ENCODE assay signal across 8 mouse cellular contexts in genomic region chr17:35240384-35241304, GRCm38 (mm10). TPM values are rescaled to one million over a fixed set of nuclear protein-coding genes. Genes with fewer than 3 reads are reported as not detected.
DNase-seq lines count a peak whose midpoint lies in the region; ATAC-seq and TF ChIP-seq lines count a peak whose summit lies in the region.

No protein-coding gene starts in this region.

- TF ChIP-seq CTCF in olfactory bulb, adult 2 months (IDR thresholded peaks at IDR 0.05; ENCODE audit: insufficient read depth, low read depth, low read length): no peak

- WGBS in forebrain, embryonic 14.5 days: 26% methylated on average over 12 of the region's 12 CpGs
- WGBS in olfactory bulb, adult 2 months: 19% methylated on average over 12 of the region's 12 CpGs

- H3K27ac ChIP-seq in forebrain, embryonic 14.5 days (ENCODE audit: low read depth, low read length): peak overlapping the region; percentile 98
- peak overlapping the region; percentile 95 for H3K27ac ChIP-seq in olfactory bulb, adult 2 months (ENCODE audit: insufficient read depth, low read depth, low read length)

- peaks cover 28% of the 10 kb centered on the region for H3K4me1 ChIP-seq in forebrain, embryonic 14.5 days (ENCODE audit: control insufficient read depth, insufficient read depth, low read length)
- H3K4me1 ChIP-seq in olfactory bulb, adult 2 months (ENCODE audit: control insufficient read depth, insufficient read depth, low read length): peaks cover 27% of the 10 kb centered on the region

- DNase-seq in cerebellum, adult 11-12 months: peak; percentile 68
- DNase-seq in cerebellum, adult 9-10 months: no peak
- peak; percentile 23 for DNase-seq in 3T3-L1 (ENCODE audit: low read depth, low spot score)
- DNase-seq in forebrain, embryonic 14.5 days (ENCODE audit: low spot score): no peak
- DNase-seq in kidney, postnatal 25 days: peak; percentile 38 to 73
- DNase-seq in frontal cortex, postnatal 14 days (ENCODE audit: low spot score in 2 of 2): no peak

- peaks cover 28% of the 10 kb centered on the region for H3K36me3 ChIP-seq in forebrain, embryonic 14.5 days (ENCODE audit: control insufficient read depth, insufficient read depth, low read length)

- H3K4me3 ChIP-seq in forebrain, embryonic 14.5 days (ENCODE audit: low read depth, low read length): peak overlapping the region; percentile 100
- H3K4me3 ChIP-seq in olfactory bulb, adult 2 months (ENCODE audit: insufficient read depth, low read depth, low read length): peak overlapping the region; percentile 47

- peak overlapping the region; percentile 100; the same call in 1 of the 2 replicates for H3K9ac ChIP-seq in forebrain, embryonic 14.5 days (ENCODE audit: low read length)

- no peaks in the 10 kb centered on the region for H3K27me3 ChIP-seq in forebrain, embryonic 14.5 days (replicated peaks; ENCODE audit: control insufficient read depth, insufficient read depth, low read length)

- H3K9me3 ChIP-seq in forebrain, embryonic 14.5 days (replicated peaks; ENCODE audit: control insufficient read depth, low read length): no peaks in the 10 kb centered on the region

- TF ChIP-seq POLR2A in olfactory bulb, adult 2 months (IDR thresholded peaks at IDR 0.05; ENCODE audit: insufficient read depth, low read depth, low read length): no peak

- peak overlapping the region; percentile 84 for H3K4me2 ChIP-seq in forebrain, embryonic 14.5 days (ENCODE audit: low read length)

- no peak for ATAC-seq in forebrain, embryonic 14.5 days
- no peak for ATAC-seq in megakaryocyte progenitor cell, adult 5-6 weeks (replicated peaks; ENCODE audit: poor library complexity)

RNA-seq across cellular contexts. Expression of gene Ddx39b, which starts 0.9 kb away (rescaled TPM):
- polyA plus RNA-seq in forebrain, embryonic 14.5 days (2014; fragmentation: Nextera tagmentation; extraction: Ambion mirVana): 478 and 489 TPM in 2 replicates
- polyA plus RNA-seq in olfactory bulb, adult 2 months (2012; ENCODE audit: insufficient read depth, insufficient read length, low replicate concordance, missing spikeins): 290 and 359 TPM in 2 replicates
- 289 and 314 TPM in 2 replicates for total RNA-seq in megakaryocyte progenitor cell, adult 5-6 weeks (2015)
- total RNA-seq in megakaryocyte progenitor cell, adult 5-6 weeks (2017): 188 and 193 TPM in 2 replicates

RNA-seq across cellular contexts. Expression of gene Nfkbil1, which starts 5.1 kb away (rescaled TPM):
- 5.1 and 5.2 TPM in 2 replicates for polyA plus RNA-seq in forebrain, embryonic 14.5 days (2014; fragmentation: Nextera tagmentation; extraction: Ambion mirVana)
- not detected in 2 replicates for polyA plus RNA-seq in olfactory bulb, adult 2 months (2012; ENCODE audit: insufficient read depth, insufficient read length, low replicate concordance, missing spikeins)
- total RNA-seq in megakaryocyte progenitor cell, adult 5-6 weeks (2015): 1.9 and 3.1 TPM in 2 replicates
- total RNA-seq in megakaryocyte progenitor cell, adult 5-6 weeks (2017): 6.7 and 8.0 TPM in 2 replicates

RNA-seq across cellular contexts. Expression of gene Atp6v1g2, which starts 7.2 kb away (rescaled TPM):
- polyA plus RNA-seq in forebrain, embryonic 14.5 days (2014; fragmentation: Nextera tagmentation; extraction: Ambion mirVana): 44.0 and 61.1 TPM in 2 replicates
- not detected in 2 replicates for polyA plus RNA-seq in olfactory bulb, adult 2 months (2012; ENCODE audit: insufficient read depth, insufficient read length, low replicate concordance, missing spikeins)
- 4.1 and 6.9 TPM in 2 replicates for total RNA-seq in megakaryocyte progenitor cell, adult 5-6 weeks (2015)
- 1.1 and 2.4 TPM in 2 replicates for total RNA-seq in megakaryocyte progenitor cell, adult 5-6 weeks (2017)

RNA-seq across cellular contexts. Expression of gene Gm16181, which starts 20.0 kb away (rescaled TPM):
- not detected in 2 replicates for polyA plus RNA-seq in forebrain, embryonic 14.5 days (2014; fragmentation: Nextera tagmentation; extraction: Ambion mirVana)
- not detected in 2 replicates for polyA plus RNA-seq in olfactory bulb, adult 2 months (2012; ENCODE audit: insufficient read depth, insufficient read length, low replicate concordance, missing spikeins)
- total RNA-seq in megakaryocyte progenitor cell, adult 5-6 weeks (2015): not detected in 2 replicates
- not detected in 2 replicates for total RNA-seq in megakaryocyte progenitor cell, adult 5-6 weeks (2017)

RNA-seq across cellular contexts. Expression of gene H2-D1, which starts 21.9 kb away (rescaled TPM):
- polyA plus RNA-seq in forebrain, embryonic 14.5 days (2014; fragmentation: Nextera tagmentation; extraction: Ambion mirVana): 37.5 and 44.2 TPM in 2 replicates
- polyA plus RNA-seq in olfactory bulb, adult 2 months (2012; ENCODE audit: insufficient read depth, insufficient read length, low replicate concordance, missing spikeins): 345 and 592 TPM in 2 replicates
- 248 and 262 TPM in 2 replicates for total RNA-seq in megakaryocyte progenitor cell, adult 5-6 weeks (2015)
- 464 and 467 TPM in 2 replicates for total RNA-seq in megakaryocyte progenitor cell, adult 5-6 weeks (2017)

Comparison
In these comparisons a context has a peak if more than half of its experiments do, and no peak if none do; other contexts are left out.
1. DNase-seq: peak in cerebellum, adult 11-12 months (single experiment), 3T3-L1 (single experiment) and kidney, postnatal 25 days (2 of 2); none in cerebellum, adult 9-10 months (single experiment), forebrain, embryonic 14.5 days (single experiment) and frontal cortex, postnatal 14 days (0 of 2).